Mouse (Mus musculus) embryonic facial prominence, embryonic 13.5 days (tissue): ENCODE measurements around the gene Ghrl. TPM values are rescaled to one million over a fixed set of nuclear protein-coding genes. Genes with fewer than 3 reads are reported as not detected.
A peak's percentile ranks its signal among the peaks of the same experiment; 100 is the strongest.
"Not testable (repeated sequence)": the region's sequence is repeated elsewhere in the genome, so short reads cannot be mapped to it uniquely, and the experiment has no call there.

Experiments used
- ATAC-seq: fragments of 200-750 bp; cut with Nextera tagmentation; 2 replicates; pipeline ENCODE4 v1.8.0; 2017; ENCODE audit warnings: low read depth; ENCODE audit not compliant: insufficient number of reproducible peaks, insufficient read depth, low FRiP score, low TSS enrichment
- H3K27ac ChIP-seq: fragments of 300-500 bp; sonication (generic); 2 replicates; pipeline ENCODE4 v1.5.1; 2015; ENCODE audit warnings: moderate library complexity, mild to moderate bottlenecking, inconsistent platforms
- H3K27me3 ChIP-seq: fragments of 300-500 bp; sonication (generic); 2 replicates; pipeline ENCODE4 v1.6.1; 2015; ENCODE audit warnings: mild to moderate bottlenecking, inconsistent platforms
- H3K36me3 ChIP-seq: fragments of 300-500 bp; sonication (generic); 2 replicates; pipeline ENCODE4 v1.6.1; 2015; ENCODE audit warnings: mild to moderate bottlenecking, inconsistent platforms
- H3K4me1 ChIP-seq: fragments of 300-500 bp; sonication (generic); 2 replicates; pipeline ENCODE4 v1.6.1; 2015; ENCODE audit warnings: inconsistent platforms
- H3K4me2 ChIP-seq: fragments of 300-500 bp; sonication (generic); 2 replicates; pipeline ENCODE4 v1.6.1; 2015; ENCODE audit warnings: moderate library complexity, mild to moderate bottlenecking, inconsistent platforms
- H3K4me3 ChIP-seq: fragments of 300-500 bp; sonication (generic); 2 replicates; pipeline ENCODE4 v1.5.1; 2015; ENCODE audit warnings: mild to moderate bottlenecking, inconsistent platforms
- H3K9ac ChIP-seq: fragments of 300-500 bp; sonication (generic); 2 replicates; pipeline ENCODE4 v1.6.1; 2015; ENCODE audit warnings: mild to moderate bottlenecking, inconsistent platforms
- H3K9me3 ChIP-seq: fragments of 300-500 bp; sonication (generic); 2 replicates; pipeline ENCODE4 v1.6.1; 2016; ENCODE audit warnings: inconsistent platforms
- WGBS: fragments of 180-500 bp; shearing (Covaris S2); methylation state at CpG from one replicate; pipeline ENCODE4 v1.1.7; 2015; ENCODE audit warnings: mixed read lengths; 5-methylcytosine and 5-hydroxymethylcytosine counted together
- polyA plus RNA-seq: library from polyadenylated mRNA; unstranded; fragments of >200 nt; fragmentation: Nextera tagmentation; extraction: Ambion mirVana; gene quantifications from 2 replicates; pipeline ENCODE4 v1.2.1, GENCODE M21; 2015

Ghrl gene
- polyA plus RNA-seq, 1 experiment from 2014 or later = 0.32 TPM

DNA sequence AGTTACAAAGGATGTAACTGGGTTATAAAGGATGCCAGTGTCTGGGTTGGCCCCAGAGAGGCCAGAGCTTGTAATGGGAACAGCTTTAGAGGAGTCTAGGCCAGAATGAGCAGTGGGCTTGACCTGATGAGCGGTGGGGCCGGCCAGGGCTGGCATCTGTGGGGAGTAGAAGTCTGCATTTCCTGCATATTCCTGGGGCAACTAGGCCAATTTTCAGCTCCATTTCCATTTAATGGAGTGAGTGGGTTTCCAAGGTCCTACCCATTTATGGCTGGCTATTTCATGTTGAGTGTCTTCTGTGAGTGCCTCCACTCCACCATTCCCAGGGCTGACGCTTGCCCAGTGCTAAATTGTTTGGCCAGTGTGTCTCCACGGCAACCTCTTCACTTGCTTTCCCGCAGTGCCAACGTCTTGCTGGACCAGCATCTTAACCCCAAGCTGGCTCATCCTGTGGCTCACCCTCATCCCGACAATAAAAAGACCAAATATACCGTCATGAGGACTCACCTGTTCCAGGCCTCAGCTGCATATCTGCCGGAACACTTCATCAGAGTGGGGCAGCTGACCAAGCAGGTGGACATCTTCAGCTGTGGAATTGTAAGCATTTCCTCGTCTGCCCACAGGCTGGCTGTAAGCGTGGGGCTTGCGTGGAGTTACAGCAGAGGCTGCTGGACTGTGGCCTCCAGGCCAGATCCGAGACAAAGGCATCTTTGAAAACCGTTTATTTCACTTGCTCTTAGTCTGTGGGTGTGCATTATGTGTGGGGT is 41.3 kb downstream of the Ghrl start:
- no peak overlapping the region for H3K4me3 ChIP-seq
- H3K36me3 ChIP-seq = no peaks in the 10 kb centered on the region
- H3K4me2 ChIP-seq = no peak overlapping the region
- H3K9me3 ChIP-seq = no peaks in the 10 kb centered on the region
- H3K9ac ChIP-seq = no peak overlapping the region
- no peaks in the 10 kb centered on the region for H3K4me1 ChIP-seq
- H3K27ac ChIP-seq = no peak overlapping the region
- no peaks in the 10 kb centered on the region for H3K27me3 ChIP-seq
- no peak for ATAC-seq
- WGBS = 79% methylated on average over 14 of the region's 14 CpGs

DNA sequence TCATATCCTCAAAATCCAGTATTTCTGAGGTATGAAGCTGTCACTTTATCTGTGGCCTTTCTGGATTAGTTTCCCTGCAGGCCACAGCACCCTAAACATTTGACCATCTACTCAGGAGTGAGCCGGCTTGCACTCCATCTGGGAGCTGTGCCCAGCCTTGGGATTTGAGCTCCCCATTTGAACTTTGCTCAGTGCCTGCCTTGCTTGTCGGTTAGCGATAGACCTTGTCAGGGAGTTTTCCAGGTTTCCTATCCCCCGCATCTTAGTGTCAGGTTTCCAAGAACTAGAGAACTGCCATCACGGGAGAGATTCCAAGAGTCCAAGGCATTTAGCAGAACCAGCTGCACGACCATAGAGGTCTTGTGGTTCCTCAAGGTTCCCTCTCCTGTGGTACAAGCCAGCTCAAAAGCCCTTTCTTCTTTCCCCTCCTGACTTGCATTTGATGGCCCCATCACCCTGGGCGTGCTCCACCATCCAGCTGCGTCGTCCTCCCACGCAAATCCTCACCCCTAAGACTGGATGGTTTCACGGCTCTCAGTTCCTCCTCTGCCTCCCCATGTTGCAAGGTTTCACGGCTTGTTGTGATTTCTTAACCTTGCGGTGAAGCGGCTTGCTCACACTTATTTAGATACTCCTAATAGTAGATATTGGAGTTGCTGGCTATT is 42.5 kb downstream of the Ghrl start:
- no peak overlapping the region for H3K27ac ChIP-seq
- no peaks in the 10 kb centered on the region for H3K27me3 ChIP-seq
- 60% methylated on average over 14 of the region's 14 CpGs for WGBS
- no peaks in the 10 kb centered on the region for H3K9me3 ChIP-seq
- no peaks in the 10 kb centered on the region for H3K36me3 ChIP-seq
- H3K4me3 ChIP-seq = no peak overlapping the region
- no peaks in the 10 kb centered on the region for H3K4me1 ChIP-seq
- no peak for ATAC-seq
- H3K4me2 ChIP-seq = no peak overlapping the region
- H3K9ac ChIP-seq = no peak overlapping the region

- WGBS = 95% methylated on average over 9 of the region's 9 CpGs
Measured at GRCm38 (mm10) chr6:113675991-113676390, 43.7 kb downstream of the Ghrl start.

GRCm38 (mm10) chr6:113675234-113675633 is 44.4 kb downstream of the Ghrl start:
- WGBS = 81% methylated on average over 4 of the region's 4 CpGs
- Histone ChIP-seq H3K27ac (no peak overlapping the region), H3K4me1 (no peaks in the 10 kb centered on the region), H3K4me2 (no peak overlapping the region), H3K4me3 (no peak overlapping the region), H3K9ac (no peak overlapping the region), H3K36me3 (no peaks in the 10 kb centered on the region), H3K27me3 (no peaks in the 10 kb centered on the region), H3K9me3 (no peaks in the 10 kb centered on the region)
- no peak for ATAC-seq

More at GRCm38 (mm10) chr6:113675991-113676390, 43.7 kb downstream of the Ghrl start:
- no peaks in the 10 kb centered on the region for H3K27me3 ChIP-seq
- no peaks in the 10 kb centered on the region for H3K4me1 ChIP-seq
- H3K9me3 ChIP-seq = no peaks in the 10 kb centered on the region
- H3K9ac ChIP-seq = no peak overlapping the region
- no peaks in the 10 kb centered on the region for H3K36me3 ChIP-seq
- H3K4me3 ChIP-seq = no peak overlapping the region
- no peak overlapping the region for H3K27ac ChIP-seq
- ATAC-seq = no peak
- H3K4me2 ChIP-seq = no peak overlapping the region

- Histone ChIP-seq H3K9me3 (no peaks in the 10 kb centered on the region), H3K9ac (no peak overlapping the region), H3K27me3 (no peaks in the 10 kb centered on the region), H3K27ac (no peak overlapping the region), H3K36me3 (no peaks in the 10 kb centered on the region), H3K4me2 (no peak overlapping the region), H3K4me3 (no peak overlapping the region), H3K4me1 (peaks cover 9% of the 10 kb centered on the region; the same call in 1 of the 2 replicates)
- no peak for ATAC-seq
- 79% methylated on average over 6 of the region's 6 CpGs for WGBS
Measured at GRCm38 (mm10) chr6:113672989-113673388, 46.7 kb downstream of the Ghrl start.

GRCm38 (mm10) chr6:113672029-113672428 is 47.7 kb downstream of the Ghrl start:
- H3K9ac ChIP-seq, H3K36me3 ChIP-seq, H3K9me3 ChIP-seq, H3K27ac ChIP-seq, ATAC-seq, H3K4me1 ChIP-seq, H3K4me3 ChIP-seq, H3K4me2 ChIP-seq, H3K27me3 ChIP-seq: not testable (repeated sequence)
- WGBS = 88% methylated on average over 1 of the region's 1 CpGs

GRCm38 (mm10) chr6:113669821-113670220 is 49.9 kb downstream of the Ghrl start:
- 72% methylated on average over 7 of the region's 7 CpGs for WGBS

GRCm38 (mm10) chr6:113668287-113669154 is 51.2 kb downstream of the Ghrl start:
- H3K9ac ChIP-seq = no peak overlapping the region
- no peaks in the 10 kb centered on the region for H3K27me3 ChIP-seq
- no peaks in the 10 kb centered on the region for H3K36me3 ChIP-seq
- 20% methylated on average over 15 of the region's 15 CpGs for WGBS
- H3K4me1 ChIP-seq = peaks cover 9% of the 10 kb centered on the region; the same call in 1 of the 2 replicates
- H3K4me2 ChIP-seq = no peak overlapping the region
- peaks cover 6% of the 10 kb centered on the region for H3K9me3 ChIP-seq
- H3K4me3 ChIP-seq = no peak overlapping the region
- peak overlapping the region; percentile 60 for H3K27ac ChIP-seq
- peak; percentile 75; the same call in 1 of the 2 replicates for ATAC-seq

More at GRCm38 (mm10) chr6:113669821-113670220, 49.9 kb downstream of the Ghrl start:
- no peak for ATAC-seq
- Histone ChIP-seq H3K27me3 (no peaks in the 10 kb centered on the region), H3K27ac (peak overlapping the region; percentile 60; the same call in 1 of the 2 replicates), H3K36me3 (no peaks in the 10 kb centered on the region), H3K4me2 (no peak overlapping the region), H3K9me3 (peaks cover 6% of the 10 kb centered on the region), H3K4me3 (no peak overlapping the region), H3K9ac (no peak overlapping the region), H3K4me1 (peaks cover 9% of the 10 kb centered on the region; the same call in 1 of the 2 replicates)

GRCm38 (mm10) chr6:113667611-113668122 is 52.0 kb downstream of the Ghrl start:
- peaks cover 9% of the 10 kb centered on the region; the same call in 1 of the 2 replicates for H3K4me1 ChIP-seq
- H3K4me2 ChIP-seq = no peak overlapping the region
- no peaks in the 10 kb centered on the region for H3K36me3 ChIP-seq
- H3K27ac ChIP-seq = no peak overlapping the region
- ATAC-seq = no peak
- no peak overlapping the region for H3K9ac ChIP-seq
- peaks cover 6% of the 10 kb centered on the region for H3K9me3 ChIP-seq
- WGBS = 40% methylated on average over 8 of the region's 8 CpGs
- no peaks in the 10 kb centered on the region for H3K27me3 ChIP-seq
- H3K4me3 ChIP-seq = no peak overlapping the region
